Mouse (Mus musculus) ES-E14 (cell line): Measurements from ENCODE around the gene Rragc. TPM values are rescaled to one million over a fixed set of nuclear protein-coding genes. Genes with fewer than 3 reads are reported as not detected.
A peak's percentile ranks its signal among the peaks of the same experiment; 100 is the strongest.

Experiments used
- DNase-seq: peaks from one replicate; pipeline ENCODE4 v3.0.0-alpha.2; 2013; ENCODE audit warnings: low read depth, low spot score
- H3K27ac ChIP-seq: 2 replicates; pipeline ENCODE4 v1.5.1; 2012; ENCODE audit warnings: low read depth, mild to moderate bottlenecking, low read length, moderate library complexity, mixed read lengths; ENCODE audit not compliant: poor library complexity, insufficient read depth, severe bottlenecking
- H3K36me3 ChIP-seq: 2 replicates; pipeline ENCODE4 v1.6.1; 2012; ENCODE audit warnings: mild to moderate bottlenecking, low read length, moderate library complexity, mixed read lengths; ENCODE audit not compliant: control insufficient read depth, poor library complexity, insufficient read depth, severe bottlenecking
- H3K4me1 ChIP-seq, 2 experiments: fragments of 150-350 bp in 1 of 2; sonication (generic) in 1 of 2; 2 replicates each; pipeline ENCODE4 v1.6.1; 2012; ENCODE audit warnings: low read length in 2 of 2, mild to moderate bottlenecking in 1 of 2, mixed read lengths in 1 of 2; ENCODE audit not compliant: control insufficient read depth in 2 of 2, insufficient read depth in 2 of 2, poor library complexity in 1 of 2
- H3K4me3 ChIP-seq, 2 experiments: fragments of 150-350 bp in 1 of 2; sonication (generic) in 1 of 2; 2 replicates each; pipeline ENCODE4 v1.5.1; 2012; ENCODE audit warnings: low read length in 2 of 2, low read depth in 1 of 2, mild to moderate bottlenecking in 1 of 2, mixed read lengths in 1 of 2; ENCODE audit not compliant: insufficient read depth in 1 of 2, poor library complexity in 1 of 2, severe bottlenecking in 1 of 2
- H3K9ac ChIP-seq: 2 replicates; pipeline ENCODE4 v1.6.1; 2012; ENCODE audit warnings: low read depth, mild to moderate bottlenecking, low read length, mixed read lengths; ENCODE audit not compliant: poor library complexity, insufficient read depth, severe bottlenecking
- H3K9me3 ChIP-seq: fragments of 150-350 bp; sonication (generic); 2 replicates; pipeline ENCODE4 v1.6.1; 2012; ENCODE audit warnings: low read depth, mild to moderate bottlenecking, low read length; ENCODE audit not compliant: control insufficient read depth, insufficient read depth
- CHD2 ChIP-seq: IDR thresholded peaks from 2 replicates; pipeline ENCODE4 v1.6.1; 2014; ENCODE audit warnings: mild to moderate bottlenecking, low read depth, low read length, inconsistent platforms
- HCFC1 ChIP-seq: IDR thresholded peaks from 2 replicates; pipeline ENCODE4 v1.6.1; 2012; ENCODE audit warnings: low read length, inconsistent platforms, borderline replicate concordance; ENCODE audit not compliant: insufficient read depth
- MAFK ChIP-seq: IDR thresholded peaks from 2 replicates; pipeline ENCODE4 v1.6.1; 2014; ENCODE audit warnings: mild to moderate bottlenecking, low read depth, low read length, inconsistent platforms; ENCODE audit not compliant: insufficient read depth
- ZC3H11A ChIP-seq: IDR thresholded peaks from 2 replicates; pipeline ENCODE4 v1.6.1; 2012; ENCODE audit warnings: low read depth, mild to moderate bottlenecking, inconsistent platforms, low read length, borderline replicate concordance
- ZNF384 ChIP-seq: IDR thresholded peaks from 2 replicates; pipeline ENCODE4 v1.6.1; 2012; ENCODE audit warnings: low read depth, low read length, inconsistent platforms
- in situ Hi-C, 2 experiments: fragments of 600-800 bp; cut with MboI; formaldehyde crosslinking; loops; one replicate each; pipeline ENCODE4 v1.15.1; 2025; ENCODE audit warnings: low sequenced_read_pairs in 2 of 2, inconsistent platforms in 1 of 2; ENCODE audit not compliant: unreplicated experiment in 2 of 2
- total RNA-seq: library from RNA; depleted of rRNA; stranded (reverse); fragments of 300-350 nt; gene quantifications from 2 replicates; pipeline ENCODE4 v1.2.3, GENCODE M21; 2012

Gene Rragc
- total RNA-seq, 1 experiment = 24.0 TPM

DNA sequence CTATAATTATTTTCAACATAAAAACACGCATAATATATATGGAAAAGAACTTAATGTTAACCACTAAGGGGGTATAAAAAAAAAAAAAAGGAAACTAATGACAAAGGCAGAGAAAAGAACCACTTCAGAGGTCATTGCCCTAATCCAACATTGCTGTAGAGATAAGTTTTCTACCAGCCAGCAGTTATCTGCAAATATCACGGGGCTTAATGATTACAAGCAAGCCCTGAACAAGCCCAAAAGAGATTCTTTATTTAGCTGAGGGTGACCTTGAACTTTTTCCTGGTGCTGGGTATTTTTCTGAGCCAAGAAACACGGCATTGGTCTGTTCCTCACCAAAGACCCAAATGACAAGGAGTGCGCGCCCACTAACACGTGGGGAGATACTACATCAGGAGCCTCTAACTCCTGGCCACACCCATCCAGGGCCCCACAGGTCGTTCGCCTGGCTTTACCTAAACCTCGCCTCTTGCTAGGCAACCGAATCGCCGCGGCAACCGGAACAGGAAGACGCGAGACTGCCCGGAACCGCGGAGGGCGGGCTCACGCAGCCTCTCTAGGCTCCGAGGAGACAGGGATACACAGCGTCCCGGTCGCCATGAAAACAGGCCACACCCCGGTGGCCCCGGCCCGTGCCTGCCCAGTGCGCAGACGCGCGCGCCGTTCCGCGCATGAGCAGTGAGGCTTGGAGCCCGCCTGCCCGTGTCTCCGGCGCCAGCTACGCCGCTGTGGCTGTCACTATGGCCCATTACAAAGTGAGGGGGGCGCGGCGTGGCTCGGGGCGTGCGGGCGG is 12.7 kb upstream of the Rragc start, which contains the start of gene Mycbp:
Gene Mycbp (plus strand): TSS at position 500 of the 793 bp plus-strand sequence.
- peak within 1 kb of the TSS; percentile 35; the same call in 1 of the 2 replicates for H3K27ac ChIP-seq
- H3K4me1 ChIP-seq = peaks cover 3 to 6% of the 10 kb centered on the region in 2 experiments; a peak in 2 of 4 replicates
- no peaks in the 10 kb centered on the region for H3K9me3 ChIP-seq
- peak within 1 kb of the TSS; percentile 65 to 81 for H3K4me3 ChIP-seq
- H3K9ac ChIP-seq = peak within 1 kb of the TSS; percentile 75
- H3K36me3 ChIP-seq = no peaks in the 10 kb centered on the region
- in situ Hi-C loops = no loop called here
- TF ChIP-seq HCFC1 = peak; percentile 72; the same call in 1 of the 2 replicates
- TF ChIP-seq ZC3H11A = no peak
- no peak for TF ChIP-seq MAFK
- TF ChIP-seq CHD2 = no peak
- TF ChIP-seq ZNF384 = no peak
- DNase-seq = peak; percentile 96

- Histone ChIP-seq H3K4me1 (peaks cover 3 to 6% of the 10 kb centered on the region in 2 experiments; a peak in 2 of 4 replicates), H3K27ac (peak overlapping the region; percentile 35; the same call in 1 of the 2 replicates), H3K9me3 (no peaks in the 10 kb centered on the region), H3K36me3 (no peaks in the 10 kb centered on the region; the same call in 1 of the 2 replicates), H3K4me3 (peak overlapping the region; percentile 61 to 81), H3K9ac (peak overlapping the region; percentile 75)
- DNase-seq = no peak
- TF ChIP-seq MAFK (no peak), ZNF384 (no peak), ZC3H11A (no peak), HCFC1 (no peak), CHD2 (no peak)
- in situ Hi-C loops = no loop called here
These were observed 12.0 kb upstream of the Rragc start for GRCm38 (mm10) chr4:123905126-123905668.

GRCm38 (mm10) chr4:123911503-123911902 is 5.7 kb upstream of the Rragc start:
- H3K4me1 ChIP-seq = 0 out of 4 replicates have a peak, but pooled peaks cover 0 to 5% of the 10 kb centered on the region in 2 experiments
- no peak overlapping the region for H3K9ac ChIP-seq
- H3K4me3 ChIP-seq = no peak overlapping the region
- H3K36me3 ChIP-seq = peaks cover 14% of the 10 kb centered on the region
- H3K9me3 ChIP-seq = no peaks in the 10 kb centered on the region
- no peak for TF ChIP-seq ZC3H11A
- in situ Hi-C loops = no loop called here
- H3K27ac ChIP-seq = no peak overlapping the region
- DNase-seq = no peak

GRCm38 (mm10) chr4:123912431-123912830 is 4.8 kb upstream of the Rragc start:
- in situ Hi-C loops = no loop called here
- DNase-seq = no peak
- H3K27ac ChIP-seq = no peak overlapping the region
- no peak overlapping the region for H3K9ac ChIP-seq
- no peaks in the 10 kb centered on the region for H3K9me3 ChIP-seq
- no peak for TF ChIP-seq ZNF384
- no peak for TF ChIP-seq ZC3H11A
- TF ChIP-seq CHD2 = no peak
- TF ChIP-seq MAFK = no peak
- TF ChIP-seq HCFC1 = no peak
- H3K4me1 ChIP-seq = 0 out of 4 replicates have a peak, but pooled peaks cover 0 to 5% of the 10 kb centered on the region in 2 experiments
- H3K36me3 ChIP-seq = peaks cover 14% of the 10 kb centered on the region
- H3K4me3 ChIP-seq = no peak overlapping the region
